Comparison of ENCODE assay signal across 12 mouse cellular contexts in the genomic region with DNA sequence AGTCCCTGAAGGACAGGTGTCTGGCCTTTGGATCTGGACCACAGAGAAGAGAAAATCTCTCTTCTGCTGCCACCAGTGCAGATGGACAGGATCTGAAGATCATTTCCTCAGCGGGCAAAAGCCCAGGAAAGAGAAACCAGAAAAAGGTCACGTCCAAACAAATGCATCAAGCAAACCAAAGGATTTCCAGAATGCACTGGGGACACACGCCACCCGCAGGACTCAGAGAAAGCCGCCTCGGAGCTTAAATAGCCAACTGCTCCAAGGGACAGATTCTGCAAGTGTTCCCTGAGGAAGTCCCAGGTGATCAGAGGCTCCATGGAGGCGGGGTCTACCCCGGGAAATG.
"Had no signal": no experiment of that assay in that cellular context is flagged by ENCODE, and none has a peak within 500 bp of the region (broad histone marks: within the 10 kb centered on the region; RNA-seq: fewer than 3 reads in every experiment).

No protein-coding gene starts in this region.

- H3K36me3 ChIP-seq: kidney, embryonic 15.5 days; limb, embryonic 15.5 days; liver, embryonic 12.5 days; neural tube, embryonic 12.5 days had no signal

- H3K9ac ChIP-seq: kidney, embryonic 15.5 days; limb, embryonic 15.5 days; liver, embryonic 12.5 days; lung, embryonic 14.5 days; neural tube, embryonic 12.5 days had no signal

- H3K27ac ChIP-seq: kidney, embryonic 15.5 days; limb, embryonic 15.5 days; liver, embryonic 12.5 days; midbrain, embryonic 10.5 days; neural tube, embryonic 12.5 days had no signal

- ATAC-seq: liver, embryonic 12.5 days had no signal

- H3K4me3 ChIP-seq: kidney, embryonic 15.5 days; limb, embryonic 15.5 days; liver, embryonic 12.5 days; midbrain, embryonic 10.5 days; neural tube, embryonic 12.5 days had no signal

- H3K4me1 ChIP-seq: liver, embryonic 12.5 days had no signal

- H3K9me3 ChIP-seq: kidney, embryonic 15.5 days; limb, embryonic 15.5 days; liver, embryonic 12.5 days; midbrain, embryonic 10.5 days; neural tube, embryonic 12.5 days had no signal

- H3K27me3 ChIP-seq: kidney, embryonic 15.5 days; limb, embryonic 15.5 days; liver, embryonic 12.5 days; neural tube, embryonic 12.5 days had no signal

- H3K4me2 ChIP-seq: kidney, embryonic 15.5 days; limb, embryonic 15.5 days; liver, embryonic 12.5 days; lung, embryonic 14.5 days; neural tube, embryonic 12.5 days had no signal

- DNase-seq: kidney, postnatal 14 days; lung, embryonic 14.5 days; lung, postnatal 10 days; lung, postnatal 4 days; midbrain, embryonic 14.5 days; retina, postnatal 1 day; thymus, postnatal 36 days had no signal
